Mouse (Mus musculus): Measurements from ENCODE around the gene Rab39. TPM values are rescaled to one million over a fixed set of nuclear protein-coding genes. Genes with fewer than 3 reads are reported as not detected.

Rab39 gene
- 1.7 TPM in 2 replicates for polyA plus RNA-seq (2014; fragmentation: Nextera tagmentation; extraction: Ambion mirVana)

- Histone ChIP-seq H3K4me2 (ENCODE audit: low read depth, low read length) (peak within 1 kb of the TSS; percentile 89), H3K4me3 (ENCODE audit: low read depth, low read length) (peak within 1 kb of the TSS; percentile 52), H3K9ac (replicated peaks; ENCODE audit: low read length) (peak within 1 kb of the TSS; percentile 47), H3K27ac (replicated peaks; ENCODE audit: low read depth, low read length) (no peak within 1 kb of the TSS), H3K9me3 (replicated peaks; ENCODE audit: control insufficient read depth, low read length) (no peaks in the 10 kb centered on the region), H3K4me1 (ENCODE audit: control insufficient read depth, insufficient read depth, low read length) (no peaks in the 10 kb centered on the region; the same call in 1 of the 2 replicates), H3K27me3 (ENCODE audit: control insufficient read depth, insufficient read depth, low read length) (no peaks in the 10 kb centered on the region), H3K36me3 (replicated peaks; ENCODE audit: control insufficient read depth, insufficient read depth, low read depth, low read length) (no peaks in the 10 kb centered on the region)
- ATAC-seq (replicated peaks; ENCODE audit: insufficient number of reproducible peaks, low FRiP score, low TSS enrichment, low read depth) = peak; percentile 96
- peak; percentile 94 for DNase-seq (ENCODE audit: low spot score)
- under 1% methylated on average over 48 of the region's 49 CpGs for WGBS
Measured at GRCm38 (mm10) chr9:53705992-53706696, at the start of gene Rab39. Gene Rab39 (minus strand): TSS chr9:53706232.

- Histone ChIP-seq H3K4me1 (ENCODE audit: control insufficient read depth, insufficient read depth, low read length) (no peaks in the 10 kb centered on the region), H3K9me3 (replicated peaks; ENCODE audit: control insufficient read depth, low read length) (no peaks in the 10 kb centered on the region), H3K4me3 (ENCODE audit: low read depth, low read length) (no peak overlapping the region), H3K27me3 (ENCODE audit: control insufficient read depth, insufficient read depth, low read length) (no peaks in the 10 kb centered on the region), H3K36me3 (replicated peaks; ENCODE audit: control insufficient read depth, insufficient read depth, low read depth, low read length) (no peaks in the 10 kb centered on the region), H3K4me2 (ENCODE audit: low read depth, low read length) (no peak overlapping the region), H3K9ac (replicated peaks; ENCODE audit: low read length) (no peak overlapping the region), H3K27ac (replicated peaks; ENCODE audit: low read depth, low read length) (no peak overlapping the region)
- DNase-seq (ENCODE audit: low spot score) (no peak), ATAC-seq (replicated peaks; ENCODE audit: insufficient number of reproducible peaks, low FRiP score, low TSS enrichment, low read depth) (no peak)
Measured at GRCm38 (mm10) chr9:53754801-53755200, 48.8 kb upstream of the Rab39 start.

GRCm38 (mm10) chr9:53750899-53751298, 44.9 kb upstream of the Rab39 start:
- H3K4me3 ChIP-seq (ENCODE audit: low read depth, low read length) = no peak overlapping the region
- H3K9me3 ChIP-seq (replicated peaks; ENCODE audit: control insufficient read depth, low read length) = no peaks in the 10 kb centered on the region
- 47% methylated on average over 5 of the region's 5 CpGs for WGBS
- DNase-seq (ENCODE audit: low spot score) (no peak), ATAC-seq (replicated peaks; ENCODE audit: insufficient number of reproducible peaks, low FRiP score, low TSS enrichment, low read depth) (no peak)
- H3K4me2 ChIP-seq (ENCODE audit: low read depth, low read length) = no peak overlapping the region
- H3K4me1 ChIP-seq (ENCODE audit: control insufficient read depth, insufficient read depth, low read length) = no peaks in the 10 kb centered on the region
- H3K27me3 ChIP-seq (ENCODE audit: control insufficient read depth, insufficient read depth, low read length) = no peaks in the 10 kb centered on the region
- H3K36me3 ChIP-seq (replicated peaks; ENCODE audit: control insufficient read depth, insufficient read depth, low read depth, low read length) = no peaks in the 10 kb centered on the region
- H3K27ac ChIP-seq (replicated peaks; ENCODE audit: low read depth, low read length) = no peak overlapping the region
- H3K9ac ChIP-seq (replicated peaks; ENCODE audit: low read length) = no peak overlapping the region

GRCm38 (mm10) chr9:53750411-53750810, 44.4 kb upstream of the Rab39 start:
- Histone ChIP-seq H3K4me3 (ENCODE audit: low read depth, low read length) (no peak overlapping the region), H3K27me3 (ENCODE audit: control insufficient read depth, insufficient read depth, low read length) (no peaks in the 10 kb centered on the region), H3K27ac (replicated peaks; ENCODE audit: low read depth, low read length) (no peak overlapping the region), H3K9me3 (replicated peaks; ENCODE audit: control insufficient read depth, low read length) (no peaks in the 10 kb centered on the region), H3K9ac (replicated peaks; ENCODE audit: low read length) (no peak overlapping the region), H3K4me1 (ENCODE audit: control insufficient read depth, insufficient read depth, low read length) (no peaks in the 10 kb centered on the region), H3K36me3 (replicated peaks; ENCODE audit: control insufficient read depth, insufficient read depth, low read depth, low read length) (no peaks in the 10 kb centered on the region), H3K4me2 (ENCODE audit: low read depth, low read length) (no peak overlapping the region)
- 90% methylated on average over 13 of the region's 13 CpGs for WGBS
- no peak for ATAC-seq (replicated peaks; ENCODE audit: insufficient number of reproducible peaks, low FRiP score, low TSS enrichment, low read depth)
- no peak for DNase-seq (ENCODE audit: low spot score)

GRCm38 (mm10) chr9:53740829-53741404, 34.9 kb upstream of the Rab39 start:
- Histone ChIP-seq H3K4me3 (ENCODE audit: low read depth, low read length) (no peak overlapping the region), H3K4me2 (ENCODE audit: low read depth, low read length) (no peak overlapping the region), H3K9me3 (replicated peaks; ENCODE audit: control insufficient read depth, low read length) (no peaks in the 10 kb centered on the region), H3K36me3 (replicated peaks; ENCODE audit: control insufficient read depth, insufficient read depth, low read depth, low read length) (no peaks in the 10 kb centered on the region), H3K27ac (replicated peaks; ENCODE audit: low read depth, low read length) (no peak overlapping the region), H3K9ac (replicated peaks; ENCODE audit: low read length) (no peak overlapping the region), H3K27me3 (ENCODE audit: control insufficient read depth, insufficient read depth, low read length) (no peaks in the 10 kb centered on the region), H3K4me1 (ENCODE audit: control insufficient read depth, insufficient read depth, low read length) (no peaks in the 10 kb centered on the region)
- ATAC-seq (replicated peaks; ENCODE audit: insufficient number of reproducible peaks, low FRiP score, low TSS enrichment, low read depth) (no peak), DNase-seq (ENCODE audit: low spot score) (no peak)
- 42% methylated on average over 3 of the region's 3 CpGs for WGBS

GRCm38 (mm10) chr9:53705491-53705991, 491 bp downstream of the Rab39 start:
- DNase-seq (ENCODE audit: low spot score) (peak; percentile 11), ATAC-seq (replicated peaks; ENCODE audit: insufficient number of reproducible peaks, low FRiP score, low TSS enrichment, low read depth) (no peak)
- 1% methylated on average over 28 of the region's 28 CpGs for WGBS
- H3K4me1 ChIP-seq (ENCODE audit: control insufficient read depth, insufficient read depth, low read length) = no peaks in the 10 kb centered on the region; the same call in 1 of the 2 replicates
- H3K9me3 ChIP-seq (replicated peaks; ENCODE audit: control insufficient read depth, low read length) = no peaks in the 10 kb centered on the region
- H3K4me3 ChIP-seq (ENCODE audit: low read depth, low read length) = peak overlapping the region; percentile 52
- no peaks in the 10 kb centered on the region for H3K36me3 ChIP-seq (replicated peaks; ENCODE audit: control insufficient read depth, insufficient read depth, low read depth, low read length)
- peak overlapping the region; percentile 47 for H3K9ac ChIP-seq (replicated peaks; ENCODE audit: low read length)
- peak overlapping the region; percentile 89 for H3K4me2 ChIP-seq (ENCODE audit: low read depth, low read length)
- H3K27me3 ChIP-seq (ENCODE audit: control insufficient read depth, insufficient read depth, low read length) = no peaks in the 10 kb centered on the region
- H3K27ac ChIP-seq (replicated peaks; ENCODE audit: low read depth, low read length) = no peak overlapping the region

- ATAC-seq (replicated peaks; ENCODE audit: insufficient number of reproducible peaks, low FRiP score, low TSS enrichment, low read depth) (no peak), DNase-seq (ENCODE audit: low spot score) (no peak)
- Histone ChIP-seq H3K36me3 (replicated peaks; ENCODE audit: control insufficient read depth, insufficient read depth, low read depth, low read length) (no peaks in the 10 kb centered on the region), H3K9me3 (replicated peaks; ENCODE audit: control insufficient read depth, low read length) (no peaks in the 10 kb centered on the region), H3K27ac (replicated peaks; ENCODE audit: low read depth, low read length) (no peak overlapping the region), H3K9ac (replicated peaks; ENCODE audit: low read length) (no peak overlapping the region), H3K4me3 (ENCODE audit: low read depth, low read length) (no peak overlapping the region), H3K4me1 (ENCODE audit: control insufficient read depth, insufficient read depth, low read length) (no peaks in the 10 kb centered on the region; the same call in 1 of the 2 replicates), H3K4me2 (ENCODE audit: low read depth, low read length) (no peak overlapping the region), H3K27me3 (ENCODE audit: control insufficient read depth, insufficient read depth, low read length) (no peaks in the 10 kb centered on the region)
- WGBS = 79% methylated on average over 1 of the region's 1 CpGs
Measured at GRCm38 (mm10) chr9:53702991-53703390, 3.0 kb downstream of the Rab39 start.

- Histone ChIP-seq H3K4me2 (ENCODE audit: low read depth, low read length) (no peak overlapping the region), H3K9ac (replicated peaks; ENCODE audit: low read length) (no peak overlapping the region), H3K9me3 (replicated peaks; ENCODE audit: control insufficient read depth, low read length) (no peaks in the 10 kb centered on the region), H3K36me3 (replicated peaks; ENCODE audit: control insufficient read depth, insufficient read depth, low read depth, low read length) (no peaks in the 10 kb centered on the region), H3K27me3 (ENCODE audit: control insufficient read depth, insufficient read depth, low read length) (no peaks in the 10 kb centered on the region), H3K27ac (replicated peaks; ENCODE audit: low read depth, low read length) (no peak overlapping the region), H3K4me1 (ENCODE audit: control insufficient read depth, insufficient read depth, low read length) (no peaks in the 10 kb centered on the region; the same call in 1 of the 2 replicates), H3K4me3 (ENCODE audit: low read depth, low read length) (no peak overlapping the region)
- no peak for ATAC-seq (replicated peaks; ENCODE audit: insufficient number of reproducible peaks, low FRiP score, low TSS enrichment, low read depth)
- no peak for DNase-seq (ENCODE audit: low spot score)
- 75% methylated on average over 4 of the region's 4 CpGs for WGBS
Measured at GRCm38 (mm10) chr9:53700496-53700895, 5.5 kb downstream of the Rab39 start.

Data from embryonic facial prominence, embryonic 11.5 days (tissue).